Mouse (Mus musculus) small intestine, adult 2 months (tissue): ENCODE data around the gene A730049H05Rik. TPM values are rescaled to one million over a fixed set of nuclear protein-coding genes. Genes with fewer than 3 reads are reported as not detected.

ENCODE experiments used
- H3K27ac ChIP-seq: fragments of 200-500 bp; 2 replicates; pipeline ENCODE4 v1.5.1; 2012; ENCODE audit warnings: low read depth, low read length, control low read depth, inconsistent platforms; ENCODE audit not compliant: insufficient read depth
- H3K27me3 ChIP-seq: fragments of 200-500 bp; 2 replicates; pipeline ENCODE4 v1.6.1; 2012; ENCODE audit warnings: mild to moderate bottlenecking, moderate library complexity, low read length, inconsistent platforms; ENCODE audit not compliant: control insufficient read depth, insufficient read depth
- H3K36me3 ChIP-seq: fragments of 200-500 bp; 2 replicates; pipeline ENCODE4 v1.6.1; 2012; ENCODE audit warnings: mild to moderate bottlenecking, low read length, control low read depth, inconsistent platforms; ENCODE audit not compliant: control insufficient read depth, insufficient read depth
- H3K4me1 ChIP-seq: fragments of 200-500 bp; 2 replicates; pipeline ENCODE4 v1.6.1; 2012; ENCODE audit warnings: low read length, inconsistent platforms, mixed read lengths; ENCODE audit not compliant: control insufficient read depth, insufficient read depth, insufficient read length
- H3K4me3 ChIP-seq: fragments of 200-500 bp; 2 replicates; pipeline ENCODE4 v1.5.1; 2012; ENCODE audit warnings: low read depth, mild to moderate bottlenecking, control low read depth, inconsistent platforms, low read length, moderate library complexity
- CTCF ChIP-seq: fragments of 200-500 bp; IDR thresholded peaks from 2 replicates; pipeline ENCODE4 v1.5.1; 2012; ENCODE audit warnings: low read depth, mild to moderate bottlenecking, control low read depth, inconsistent platforms, low read length, moderate library complexity, mixed read lengths; ENCODE audit not compliant: insufficient replicate concordance, insufficient read length; ENCODE audit errors: extremely low read depth
- POLR2A ChIP-seq: fragments of 200-500 bp; IDR thresholded peaks from 2 replicates; pipeline ENCODE4 v1.6.1; 2012; ENCODE audit warnings: low read depth, mild to moderate bottlenecking, control low read depth, inconsistent platforms, low read length, moderate library complexity
- WGBS: fragments of 180-500 bp; shearing (Covaris S2); methylation state at CpG from one replicate; pipeline ENCODE4 v1.1.7; 2018; 5-methylcytosine and 5-hydroxymethylcytosine counted together
- polyA plus RNA-seq: library from polyadenylated mRNA; depleted of rRNA; stranded (reverse); fragments of >200 nt; gene quantifications from 2 replicates; pipeline ENCODE4 v1.2.3, GENCODE M21; 2012

A730049H05Rik gene
- polyA plus RNA-seq, 1 experiment = not detected

DNA sequence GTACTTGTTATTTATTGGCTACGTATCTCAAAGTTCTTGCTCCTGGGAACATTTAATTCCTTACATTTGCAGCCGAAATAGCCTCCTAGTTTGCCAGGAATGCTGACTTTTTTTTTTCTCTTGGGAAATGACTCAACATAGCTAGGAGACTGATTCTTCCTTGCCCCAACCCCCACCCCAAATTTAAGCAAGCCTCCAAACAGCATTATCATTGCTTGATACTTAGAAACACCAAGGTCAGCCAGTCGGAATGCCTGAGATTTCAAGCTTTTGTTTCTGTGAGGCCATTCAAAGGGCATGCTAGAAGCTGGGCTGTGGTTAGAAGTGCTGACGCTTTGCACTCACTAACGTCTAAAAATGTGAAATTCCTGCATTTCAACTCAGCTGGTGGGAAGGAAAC is 11.1 kb downstream of the A730049H05Rik start:
- WGBS = 59% methylated on average over 5 of the region's 5 CpGs
- Histone ChIP-seq H3K27ac (no peak overlapping the region), H3K4me3 (no peak overlapping the region), H3K27me3 (no peaks in the 10 kb centered on the region), H3K4me1 (no peaks in the 10 kb centered on the region), H3K36me3 (no peaks in the 10 kb centered on the region)
- no peak for TF ChIP-seq CTCF
- TF ChIP-seq POLR2A = no peak

DNA sequence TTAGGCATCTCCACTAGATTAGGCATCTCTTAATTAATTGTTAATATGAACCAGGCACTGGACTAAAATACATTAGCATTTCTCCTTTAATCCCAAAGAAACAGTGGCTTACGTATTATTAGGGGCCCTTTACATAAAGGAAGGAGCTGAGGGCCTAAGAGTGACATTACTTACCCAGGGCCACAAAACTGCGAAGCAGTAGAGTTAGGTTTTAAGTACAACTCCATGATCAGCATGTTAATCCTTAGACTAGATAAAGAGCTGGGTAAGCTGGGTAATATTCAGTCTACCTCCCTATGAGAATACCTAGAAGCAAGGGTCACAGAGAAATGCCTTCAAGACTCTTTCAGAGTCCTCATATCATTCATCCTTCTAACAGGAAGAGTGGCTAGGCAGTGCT is 12.9 kb downstream of the A730049H05Rik start:
- Histone ChIP-seq H3K4me3 (no peak overlapping the region), H3K4me1 (no peaks in the 10 kb centered on the region), H3K36me3 (no peaks in the 10 kb centered on the region), H3K27me3 (no peaks in the 10 kb centered on the region), H3K27ac (no peak overlapping the region)
- TF ChIP-seq CTCF (no peak), POLR2A (no peak)
- 85% methylated on average over 2 of the region's 2 CpGs for WGBS

DNA sequence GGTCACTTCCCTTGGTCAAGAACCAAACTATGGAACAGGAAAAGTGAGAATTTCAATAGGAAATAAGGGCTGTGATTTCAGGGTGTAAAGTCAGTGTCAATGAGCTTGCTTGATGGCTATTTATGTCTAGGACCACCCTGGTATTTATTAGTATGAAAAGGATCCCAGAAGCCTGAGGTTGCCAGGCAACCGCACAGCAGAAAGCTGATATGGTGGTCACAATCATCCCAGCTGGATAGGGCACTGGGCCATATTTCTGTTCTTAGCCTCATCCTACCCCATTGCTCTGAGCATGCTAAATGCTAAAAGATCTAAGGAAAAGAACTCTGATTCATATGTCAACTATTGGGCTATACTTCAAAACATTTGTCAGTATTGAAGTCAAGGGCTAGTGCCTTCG is 14.8 kb downstream of the A730049H05Rik start:
- Histone ChIP-seq H3K4me3 (no peak overlapping the region), H3K36me3 (no peaks in the 10 kb centered on the region), H3K27me3 (no peaks in the 10 kb centered on the region), H3K27ac (no peak overlapping the region), H3K4me1 (no peaks in the 10 kb centered on the region)
- TF ChIP-seq POLR2A = no peak
- no peak for TF ChIP-seq CTCF
- WGBS = 81% methylated on average over 2 of the region's 2 CpGs

DNA sequence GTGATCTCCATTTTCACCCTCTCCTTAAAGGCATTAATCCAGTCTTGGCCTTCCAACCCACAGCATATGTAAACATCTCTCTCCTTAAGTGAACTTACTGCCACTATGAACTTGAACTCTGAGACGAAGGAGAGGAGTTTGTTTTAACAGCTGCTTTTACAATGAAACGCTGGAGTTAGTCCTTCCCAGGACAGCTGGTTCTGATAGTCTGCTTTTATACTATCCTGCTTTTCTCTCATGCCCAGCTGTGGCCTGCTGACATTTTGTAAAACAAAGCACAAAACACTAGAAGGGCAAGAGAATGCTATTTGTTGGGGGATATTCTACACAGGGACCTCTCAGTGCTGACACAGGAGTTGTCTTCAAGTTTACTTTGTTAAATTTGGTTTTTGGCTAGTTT is 25.7 kb downstream of the A730049H05Rik start:
- Histone ChIP-seq H3K27ac (no peak overlapping the region), H3K4me1 (peaks cover 3% of the 10 kb centered on the region; the same call in 1 of the 2 replicates), H3K36me3 (no peaks in the 10 kb centered on the region), H3K27me3 (no peaks in the 10 kb centered on the region), H3K4me3 (no peak overlapping the region)
- WGBS = 24% methylated on average over 2 of the region's 2 CpGs
- no peak for TF ChIP-seq POLR2A
- no peak for TF ChIP-seq CTCF

DNA sequence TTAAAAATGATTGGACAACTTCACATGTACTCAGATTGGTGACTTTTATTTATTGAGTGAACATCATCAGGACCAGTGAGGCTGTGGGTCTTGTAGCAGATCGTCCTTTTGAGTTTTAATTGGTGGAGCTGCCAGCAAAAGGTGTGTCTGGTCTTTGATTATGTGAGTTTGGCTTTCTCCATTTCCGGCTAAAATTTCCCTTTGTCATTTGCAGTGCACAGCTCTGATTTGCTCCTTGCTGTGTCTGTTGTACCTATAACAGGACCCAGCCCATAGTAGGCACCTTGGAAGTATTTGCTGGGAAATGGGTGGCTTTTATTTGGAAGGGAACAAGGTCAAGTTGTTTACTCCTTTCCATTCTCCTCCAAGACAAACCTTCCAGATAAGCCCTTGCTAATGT is 27.2 kb downstream of the A730049H05Rik start:
- no peak overlapping the region for H3K27ac ChIP-seq
- peaks cover 3% of the 10 kb centered on the region; the same call in 1 of the 2 replicates for H3K4me1 ChIP-seq
- TF ChIP-seq CTCF = no peak
- no peak for TF ChIP-seq POLR2A
- no peaks in the 10 kb centered on the region for H3K27me3 ChIP-seq
- WGBS = 79% methylated on average over 2 of the region's 2 CpGs
- H3K36me3 ChIP-seq = no peaks in the 10 kb centered on the region
- H3K4me3 ChIP-seq = no peak overlapping the region

DNA sequence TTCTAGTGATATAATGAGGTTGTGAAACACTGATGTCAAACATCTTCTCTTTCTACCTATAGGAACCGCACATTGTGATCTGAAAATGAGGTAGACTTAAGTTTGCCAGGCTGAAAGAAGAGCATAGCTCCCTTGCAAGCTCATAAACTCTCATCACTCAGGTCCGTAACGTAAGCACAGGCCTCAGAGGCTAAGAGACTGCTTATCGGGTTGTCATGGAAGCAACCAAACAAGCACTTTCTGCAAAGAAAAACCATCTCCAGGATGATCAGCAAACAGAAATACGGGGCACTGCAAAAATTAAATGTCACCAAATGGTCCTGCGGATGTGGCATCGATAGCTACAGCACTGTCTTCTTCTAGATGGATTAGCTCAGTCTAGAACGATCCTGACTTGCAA is 29.6 kb downstream of the A730049H05Rik start:
- no peak for TF ChIP-seq POLR2A
- no peak for TF ChIP-seq CTCF
- no peaks in the 10 kb centered on the region for H3K36me3 ChIP-seq
- no peak overlapping the region for H3K27ac ChIP-seq
- 62% methylated on average over 8 of the region's 8 CpGs for WGBS
- H3K4me1 ChIP-seq = peaks cover 3% of the 10 kb centered on the region; the same call in 1 of the 2 replicates
- no peak overlapping the region for H3K4me3 ChIP-seq
- H3K27me3 ChIP-seq = no peaks in the 10 kb centered on the region

DNA sequence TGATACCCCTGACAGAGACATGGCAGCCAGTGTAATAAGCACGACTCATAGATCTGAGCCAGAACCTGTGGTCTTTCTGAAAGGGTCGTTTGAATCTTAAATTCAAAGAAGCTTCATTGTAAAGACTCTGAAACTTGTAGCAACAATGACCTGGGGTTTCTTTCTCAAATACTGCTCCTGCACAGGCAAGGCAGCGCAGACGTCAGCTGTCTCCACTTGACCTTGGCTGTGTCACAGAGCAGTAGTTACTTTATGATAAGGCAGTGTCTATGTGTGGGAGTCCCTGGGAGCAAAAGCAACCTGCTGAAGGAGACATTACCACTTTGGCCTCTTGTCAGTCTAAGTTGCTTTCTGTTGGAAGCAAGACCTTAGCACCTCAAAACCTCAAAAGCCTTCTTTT is 30.3 kb downstream of the A730049H05Rik start:
- Histone ChIP-seq H3K4me1 (peaks cover 3% of the 10 kb centered on the region; the same call in 1 of the 2 replicates), H3K4me3 (no peak overlapping the region), H3K36me3 (no peaks in the 10 kb centered on the region), H3K27ac (no peak overlapping the region), H3K27me3 (no peaks in the 10 kb centered on the region)
- no peak for TF ChIP-seq POLR2A
- TF ChIP-seq CTCF = no peak
- WGBS = 55% methylated on average over 4 of the region's 4 CpGs
